Mouse (Mus musculus): Measurements from ENCODE around the gene Mt2.

Mt2 gene

GRCm38 (mm10) chr8:94172809-94173732, 607 bp downstream of the Mt2 start:
- no peak for DNase-seq (ENCODE audit: low read depth, low spot score)

DNA sequence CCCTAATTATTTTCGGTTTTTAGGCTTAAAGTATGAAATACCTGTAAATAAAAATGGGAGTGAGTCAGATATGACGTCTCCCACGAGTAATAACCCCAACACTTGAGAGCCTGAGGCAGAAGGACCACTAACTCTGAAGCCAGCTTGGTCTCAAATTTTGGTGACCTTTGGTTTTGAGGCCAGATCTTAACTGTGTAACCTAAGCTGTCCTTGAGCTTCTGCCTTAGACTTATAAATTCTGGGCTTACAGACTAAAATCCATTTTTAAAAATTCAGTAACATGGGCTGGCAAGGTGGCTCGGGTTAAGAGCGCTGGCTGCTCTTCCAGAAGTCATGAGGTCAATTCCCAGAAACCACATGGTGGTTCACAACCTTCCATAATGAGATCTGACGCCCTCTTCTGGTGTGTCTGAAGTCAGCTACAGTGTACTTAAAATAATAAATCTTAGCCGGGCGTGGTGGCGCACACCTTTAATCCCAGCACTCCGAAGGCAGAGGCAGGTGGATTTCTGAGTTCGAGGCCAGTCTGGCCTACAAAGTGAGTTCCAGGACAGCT, 1.5 kb downstream of the Mt2 start:
- DNase-seq (ENCODE audit: low read depth, low spot score), result no peak

DNA sequence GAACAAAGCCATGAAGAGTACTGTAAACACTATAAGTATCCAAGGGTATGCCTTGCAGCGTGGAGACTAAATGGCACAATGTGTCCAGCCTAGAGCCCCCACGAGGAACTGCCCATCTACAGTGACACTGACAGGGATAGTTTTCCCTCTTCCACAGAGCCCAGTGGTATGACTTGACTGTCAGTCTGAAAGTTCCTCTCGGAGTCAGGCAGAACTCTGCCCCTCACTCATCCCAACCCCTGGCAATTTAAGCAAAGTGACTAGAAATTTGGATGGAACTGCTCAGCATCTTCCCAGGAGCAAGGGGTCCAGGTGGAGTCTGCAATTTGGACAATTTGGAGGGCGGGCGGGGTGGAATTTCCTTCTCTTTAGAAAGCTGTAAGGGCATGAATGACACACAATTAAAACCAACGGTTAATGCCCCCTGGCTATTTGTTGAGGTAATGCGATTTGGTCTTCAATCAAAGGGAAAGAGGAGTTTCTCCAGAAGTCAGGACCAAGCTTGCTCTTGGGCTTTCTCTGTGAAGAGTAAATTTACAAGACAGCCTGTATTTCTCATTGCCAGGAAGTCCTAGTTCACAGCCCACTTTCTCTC, 2.3 kb downstream of the Mt2 start:
- no peak for DNase-seq (ENCODE audit: low read depth, low spot score)

- no peak for DNase-seq (ENCODE audit: low read depth, low spot score)
These were observed 5.4 kb downstream of the Mt2 start for GRCm38 (mm10) chr8:94177716-94178390.

DNA sequence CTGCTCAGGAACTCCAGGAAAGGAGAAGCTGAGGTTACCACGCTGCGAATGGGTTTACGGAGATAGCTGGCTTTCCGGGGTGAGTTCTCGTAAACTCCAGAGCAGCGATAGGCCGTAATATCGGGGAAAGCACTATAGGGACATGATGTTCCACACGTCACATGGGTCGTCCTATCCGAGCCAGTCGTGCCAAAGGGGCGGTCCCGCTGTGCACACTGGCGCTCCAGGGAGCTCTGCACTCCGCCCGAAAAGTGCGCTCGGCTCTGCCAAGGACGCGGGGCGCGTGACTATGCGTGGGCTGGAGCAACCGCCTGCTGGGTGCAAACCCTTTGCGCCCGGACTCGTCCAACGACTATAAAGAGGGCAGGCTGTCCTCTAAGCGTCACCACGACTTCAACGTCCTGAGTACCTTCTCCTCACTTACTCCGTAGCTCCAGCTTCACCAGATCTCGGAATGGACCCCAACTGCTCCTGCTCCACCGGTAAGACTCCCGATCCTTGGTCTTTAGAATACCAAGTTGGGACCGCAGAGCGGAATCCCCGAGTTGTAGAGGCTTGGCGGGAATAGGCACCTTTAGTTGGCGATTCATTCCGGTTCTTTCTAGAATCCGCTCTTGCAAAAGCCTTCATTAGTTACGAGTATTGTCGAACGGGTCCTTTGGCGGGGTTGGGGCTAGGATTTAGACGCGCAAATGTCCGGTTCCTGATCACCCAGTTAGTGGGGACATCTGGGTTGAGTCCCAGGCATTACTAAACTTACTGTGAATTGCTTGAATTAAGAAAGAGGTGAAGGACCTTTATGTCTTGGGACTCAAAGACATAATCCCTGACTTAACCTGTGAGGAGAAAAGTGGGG, 6.6 kb downstream of the Mt2 start, which contains the start of gene Mt1:
Gene Mt1 (plus strand): TSS at position 226 of the 856 bp plus-strand sequence.
- peak; percentile 96 for DNase-seq (ENCODE audit: low read depth, low spot score)

- no peak for DNase-seq (ENCODE audit: low read depth, low spot score)
These were observed 7.5 kb downstream of the Mt2 start for GRCm38 (mm10) chr8:94179713-94180560.

DNA sequence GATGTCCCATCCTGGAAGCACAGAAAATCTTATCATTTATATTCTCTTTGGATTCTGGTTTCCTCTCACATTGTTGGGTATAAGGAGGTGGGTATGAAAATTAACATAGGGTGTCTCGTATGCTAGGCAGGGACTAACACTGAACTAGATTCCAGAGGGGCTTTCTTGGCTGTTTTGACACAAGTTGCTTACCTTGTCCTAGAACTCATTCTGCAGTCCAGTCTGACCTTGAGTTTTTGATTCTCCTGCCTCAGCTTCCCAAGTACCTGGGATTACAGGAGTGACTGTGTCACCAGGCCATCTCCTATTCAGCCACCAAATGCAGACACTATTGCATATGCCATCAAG, 8.1 kb downstream of the Mt2 start:
- DNase-seq (ENCODE audit: low read depth, low spot score), result no peak

GRCm38 (mm10) chr8:94182055-94182929, 9.8 kb downstream of the Mt2 start:
- no peak for DNase-seq (ENCODE audit: low read depth, low spot score)

GRCm38 (mm10) chr8:94183117-94183516, 10.7 kb downstream of the Mt2 start:
- peak; percentile 80 for DNase-seq (ENCODE audit: low read depth, low spot score)

GRCm38 (mm10) chr8:94184357-94184843, 11.9 kb downstream of the Mt2 start:
- DNase-seq (ENCODE audit: low read depth, low spot score), result no peak

- no peak for DNase-seq (ENCODE audit: low read depth, low spot score)
These were observed 13.3 kb downstream of the Mt2 start for GRCm38 (mm10) chr8:94185791-94186190.

DNA sequence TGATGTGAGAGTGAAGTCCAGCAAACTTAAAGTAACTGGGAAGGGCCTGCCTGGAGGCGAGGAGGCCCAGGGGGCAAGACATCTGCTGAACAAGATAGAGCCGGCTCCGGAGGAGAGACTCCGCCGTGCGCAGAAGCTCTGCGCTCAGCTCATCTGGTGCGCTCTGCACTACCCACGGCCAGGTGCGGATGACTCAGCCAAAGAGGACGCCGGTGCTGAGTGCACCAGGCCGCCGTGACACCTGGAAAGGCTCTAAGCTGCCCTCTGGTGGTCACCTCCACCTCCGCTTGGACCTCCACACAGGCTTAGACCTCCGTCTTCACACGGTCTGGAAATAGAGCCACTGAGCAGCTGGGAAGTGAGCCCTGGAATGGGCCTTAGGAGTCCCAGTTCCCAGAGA, 14.1 kb downstream of the Mt2 start:
- peak; percentile 68 for DNase-seq (ENCODE audit: low read depth, low spot score)

DNA sequence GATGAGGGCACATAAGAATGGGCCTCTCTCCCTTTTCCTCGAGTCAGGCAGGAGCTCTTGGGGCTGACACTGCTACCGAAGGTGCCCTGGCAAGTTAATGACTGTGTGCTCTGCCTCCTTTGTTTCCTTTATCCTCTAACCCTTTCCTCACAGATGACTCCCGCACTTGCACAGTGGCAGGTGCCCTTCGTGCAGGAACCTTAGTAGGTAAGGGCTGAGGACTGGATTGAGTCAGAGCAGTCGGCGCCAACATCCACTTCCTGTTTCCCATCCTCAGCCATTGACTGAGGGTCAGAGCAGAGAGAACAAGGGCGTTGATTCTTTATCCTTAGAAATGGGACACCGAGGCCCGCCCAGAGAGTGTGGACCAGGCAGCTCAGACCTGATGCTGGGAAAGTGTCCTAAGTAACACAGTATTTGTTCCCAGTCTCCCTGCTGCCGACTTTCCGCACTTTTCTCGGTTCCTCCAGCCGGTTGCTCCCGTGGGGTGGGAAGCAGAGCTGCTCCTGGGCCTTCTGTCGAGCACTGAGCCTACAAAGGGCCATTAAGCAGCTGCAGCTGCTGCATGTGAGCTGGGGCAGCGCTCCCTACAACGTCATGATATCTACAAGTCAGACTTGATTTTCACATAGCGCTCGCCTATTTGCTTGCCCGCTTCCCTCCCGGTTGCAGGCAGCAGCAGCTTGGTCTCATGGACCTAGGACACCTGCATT, 15.0 kb downstream of the Mt2 start:
- DNase-seq (ENCODE audit: low read depth, low spot score), result no peak

DNA sequence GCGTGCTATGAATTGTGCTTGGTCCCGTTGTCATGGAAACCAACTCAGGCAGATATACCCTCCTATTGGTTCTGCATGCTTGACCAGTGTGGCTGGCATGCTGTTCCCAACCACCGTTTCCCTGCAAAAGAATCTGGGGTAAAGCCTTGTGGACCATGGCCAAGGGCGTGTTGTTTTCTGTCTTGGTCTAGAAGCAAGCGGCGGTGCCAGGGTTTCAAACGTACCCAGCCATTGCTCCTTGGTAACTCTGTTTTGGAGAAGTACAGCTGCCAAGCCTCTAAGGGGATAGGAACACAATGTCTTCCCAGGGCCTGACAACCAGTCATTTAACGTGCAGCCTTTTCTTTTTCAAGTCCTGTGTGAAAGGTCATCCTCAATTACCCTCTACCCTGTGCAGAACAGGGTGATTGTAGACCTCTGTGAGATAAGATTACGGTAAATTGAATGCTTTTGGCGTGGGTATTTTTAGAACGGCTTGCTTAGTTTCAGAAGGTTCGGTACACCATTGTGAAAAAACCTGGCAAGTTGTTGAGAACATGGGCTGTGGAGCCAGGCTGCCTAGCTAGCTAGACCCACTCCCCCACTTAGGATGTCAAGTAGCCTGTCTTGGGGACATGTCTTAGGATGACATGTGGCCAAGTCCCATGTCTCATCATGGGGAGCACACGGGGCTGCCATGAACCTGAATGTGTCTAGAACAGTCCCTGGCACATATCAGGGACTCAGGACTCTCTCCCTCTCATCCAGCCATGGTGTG, 17.0 kb downstream of the Mt2 start:
- DNase-seq (ENCODE audit: low read depth, low spot score), result no peak

DNA sequence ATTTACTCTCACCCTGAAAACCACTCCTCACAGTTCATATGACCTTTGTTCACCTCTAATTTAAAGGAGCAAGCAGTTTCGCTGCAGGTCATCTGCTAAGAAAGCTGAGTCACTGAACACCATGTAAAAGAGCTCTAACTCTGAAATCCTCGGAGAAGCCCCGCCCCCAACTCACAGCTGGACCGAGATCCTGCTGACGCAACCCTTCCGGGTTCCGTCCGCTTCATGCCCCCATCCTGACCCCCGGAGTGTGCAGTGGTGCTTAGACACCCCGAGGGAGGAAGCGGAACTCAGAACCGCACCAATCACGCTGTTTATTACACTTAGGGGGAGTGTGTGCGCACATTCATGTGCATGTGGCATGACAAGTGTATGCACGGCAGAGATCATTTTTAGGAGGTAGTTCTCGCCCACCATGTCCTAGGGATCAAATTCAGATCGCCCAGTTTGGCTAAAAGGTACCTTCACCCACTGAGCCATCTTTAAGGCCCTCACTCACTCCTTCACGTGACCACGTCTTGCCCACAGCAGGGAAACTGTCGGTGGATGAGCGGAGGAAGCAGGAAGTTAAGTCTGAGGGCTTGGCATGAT, 18.7 kb downstream of the Mt2 start:
- no peak for DNase-seq (ENCODE audit: low read depth, low spot score)

DNA sequence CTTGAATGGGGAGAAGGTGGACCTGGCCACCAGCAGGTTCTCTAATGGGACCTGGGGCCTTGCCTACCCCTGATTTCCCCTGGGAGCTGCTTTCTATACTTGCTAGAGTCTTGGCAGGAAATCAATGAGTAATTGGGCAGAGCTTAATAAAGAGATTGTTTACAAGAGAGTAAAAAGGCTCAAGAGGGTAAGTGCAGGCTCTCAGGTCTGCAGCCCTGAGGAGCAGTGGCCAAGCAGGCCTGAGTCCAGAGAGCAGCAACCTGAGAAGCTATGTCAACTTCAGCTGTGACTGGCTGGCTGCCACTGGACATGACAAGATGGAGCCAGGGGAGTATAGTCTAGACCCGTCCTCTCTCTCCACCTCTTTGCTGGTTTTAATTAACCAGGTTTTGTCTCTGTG, 20.5 kb downstream of the Mt2 start:
- peak; percentile 75 for DNase-seq (ENCODE audit: low read depth, low spot score)

DNA sequence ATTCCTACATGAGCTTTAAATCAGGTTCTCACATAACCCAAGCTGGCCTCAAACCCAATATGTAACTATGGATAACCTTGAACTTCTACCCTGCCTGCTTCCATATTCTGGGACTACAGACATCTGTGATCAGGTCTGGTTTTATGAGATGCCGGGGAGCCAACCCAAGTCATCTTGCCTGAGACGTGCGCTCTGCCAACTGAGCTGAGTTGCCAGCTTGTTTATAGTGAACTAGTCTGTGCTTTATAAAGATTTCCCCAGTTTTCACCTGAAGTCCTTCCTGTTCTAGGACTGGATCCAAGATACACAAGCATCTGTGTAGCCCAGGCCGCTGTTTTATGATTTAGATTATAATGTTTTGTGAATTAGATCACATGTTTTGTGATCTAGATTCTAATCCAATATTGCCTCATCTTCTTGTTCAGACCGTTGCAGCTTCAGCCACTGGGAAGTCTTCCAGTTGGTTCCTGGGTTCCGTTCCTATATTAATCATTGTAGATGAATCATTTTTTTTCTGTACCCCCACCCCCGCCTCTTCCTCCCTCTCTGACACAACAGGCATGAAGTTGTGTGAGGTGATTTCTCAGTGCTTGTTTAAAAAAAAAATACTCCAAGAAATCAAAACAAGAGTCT, 22.2 kb downstream of the Mt2 start:
- peak; percentile 71 for DNase-seq (ENCODE audit: low read depth, low spot score)
